Mouse (Mus musculus) lung, postnatal 25 days (tissue): ENCODE measurements around the gene Peli1.

Experiments used
- DNase-seq: peaks from one replicate; pipeline ENCODE4 v3.0.0; 2022; ENCODE audit warnings: low spot score

Gene Peli1

GRCm38 (mm10) chr11:21093081-21093815 is 2.2 kb downstream of the Peli1 start:
- DNase-seq = no peak

GRCm38 (mm10) chr11:21096590-21096989 is 5.5 kb downstream of the Peli1 start:
- DNase-seq = no peak

DNA sequence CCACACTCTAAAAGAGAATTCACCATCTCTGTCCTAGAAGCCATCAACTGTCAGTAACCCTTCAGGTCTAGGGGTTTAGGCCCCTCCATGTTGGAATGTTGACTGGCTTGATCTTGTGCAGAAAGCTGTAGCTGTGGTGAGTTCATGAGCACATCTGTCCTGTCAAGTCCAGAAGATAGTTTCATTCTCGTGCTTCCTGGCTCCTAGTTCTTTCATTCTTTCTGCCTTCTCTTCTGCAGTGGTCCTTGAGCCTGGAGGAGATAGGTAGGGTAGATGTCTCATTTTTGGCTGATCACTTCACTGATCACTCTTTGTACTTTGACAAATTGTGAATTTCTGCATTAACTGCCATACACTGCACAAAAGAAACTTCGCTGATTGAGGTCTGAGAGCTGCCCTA is 7.4 kb downstream of the Peli1 start:
- DNase-seq = no peak

DNA sequence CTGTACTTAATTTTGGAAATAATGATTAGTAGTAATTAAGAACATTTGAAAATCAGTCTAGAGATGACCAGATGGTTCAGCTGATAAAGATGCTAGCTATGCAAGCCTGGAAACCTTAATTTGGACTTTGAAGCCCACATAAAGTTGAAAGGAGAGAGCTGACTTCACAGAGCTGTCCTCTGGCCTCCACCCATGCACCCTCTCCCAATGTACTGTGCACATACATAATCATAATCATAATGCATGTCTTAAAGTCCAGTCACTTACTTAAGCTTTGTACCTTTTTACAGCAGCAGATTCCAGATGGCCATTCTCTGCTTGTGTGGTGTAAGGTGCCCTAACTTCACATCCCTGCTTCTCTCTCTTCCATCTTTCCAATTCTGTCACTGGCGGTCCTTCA is 9.6 kb downstream of the Peli1 start:
- no peak for DNase-seq

DNA sequence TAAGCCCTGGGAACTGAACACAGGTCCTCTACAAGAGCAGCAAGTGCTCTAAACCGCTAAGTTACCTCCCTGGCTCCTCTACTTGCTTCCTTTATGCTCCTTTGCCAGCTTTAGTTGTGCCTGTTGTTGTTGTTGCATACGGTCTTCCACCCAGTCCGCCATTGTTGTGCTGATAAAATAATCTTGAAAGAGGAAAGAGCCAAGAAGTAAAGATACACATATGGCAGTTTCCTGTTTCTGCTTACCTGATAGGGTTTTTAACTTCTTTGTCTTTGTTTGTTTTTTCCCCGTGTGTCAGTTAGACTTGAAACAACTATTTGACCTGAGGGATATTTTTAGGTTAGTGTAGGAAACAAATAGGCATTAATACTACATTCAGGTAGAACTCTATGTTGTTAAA is 10.2 kb downstream of the Peli1 start:
- no peak for DNase-seq

DNA sequence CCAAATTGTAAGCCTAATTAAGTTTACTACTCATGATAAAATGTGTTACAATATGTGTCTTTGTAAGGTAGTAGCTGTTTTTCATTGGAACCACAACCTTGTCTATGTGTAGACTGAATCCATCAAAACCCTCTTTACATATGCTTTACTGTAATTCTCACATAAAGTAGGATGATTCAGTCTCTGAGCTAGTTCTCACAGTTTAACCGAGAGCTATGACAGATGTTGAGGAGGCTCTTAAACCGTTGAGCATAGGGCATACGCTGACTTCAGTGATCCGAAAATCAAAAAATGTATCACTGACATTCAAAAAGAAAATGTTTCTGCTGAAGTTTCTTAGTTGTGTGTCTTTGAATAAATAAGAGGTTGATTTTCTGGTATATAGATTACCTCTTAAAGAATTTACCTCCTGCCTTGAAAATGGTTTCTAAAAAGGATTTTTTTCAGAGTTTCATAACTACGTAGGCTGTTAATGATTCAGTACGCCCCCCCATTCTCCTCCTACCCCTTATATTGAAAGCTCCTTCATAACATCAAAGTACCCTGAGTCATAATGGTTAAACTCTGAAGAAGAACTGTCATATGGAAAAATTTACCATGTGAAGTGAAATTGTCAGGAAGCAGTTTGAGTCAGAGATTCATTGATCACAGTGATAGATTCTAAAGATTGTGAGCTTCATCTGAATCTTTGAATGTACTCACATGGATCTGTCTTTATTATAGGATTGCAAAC is 11.3 kb downstream of the Peli1 start:
- DNase-seq = no peak

DNA sequence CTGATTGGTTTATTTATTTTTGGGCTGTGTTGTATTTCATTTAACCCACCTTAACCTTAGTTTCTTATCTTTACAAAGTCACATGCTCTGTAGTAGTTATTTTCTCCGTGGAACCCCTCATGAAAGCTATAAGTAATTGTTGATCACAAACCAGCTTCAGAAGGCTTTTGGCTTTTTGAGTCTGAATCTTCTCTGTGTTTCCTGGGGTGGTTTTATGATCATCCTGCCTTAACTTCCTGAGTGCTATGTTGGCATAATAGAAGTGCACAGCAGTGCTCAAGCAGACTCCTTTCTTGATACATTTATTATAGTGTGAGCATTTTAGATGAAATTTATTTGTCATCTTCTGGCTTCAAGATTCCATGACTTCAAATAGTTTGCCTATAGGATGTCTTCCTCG is 12.1 kb downstream of the Peli1 start:
- no peak for DNase-seq

- no peak for DNase-seq
Measured at GRCm38 (mm10) chr11:21105393-21105792, 14.3 kb downstream of the Peli1 start.

DNA sequence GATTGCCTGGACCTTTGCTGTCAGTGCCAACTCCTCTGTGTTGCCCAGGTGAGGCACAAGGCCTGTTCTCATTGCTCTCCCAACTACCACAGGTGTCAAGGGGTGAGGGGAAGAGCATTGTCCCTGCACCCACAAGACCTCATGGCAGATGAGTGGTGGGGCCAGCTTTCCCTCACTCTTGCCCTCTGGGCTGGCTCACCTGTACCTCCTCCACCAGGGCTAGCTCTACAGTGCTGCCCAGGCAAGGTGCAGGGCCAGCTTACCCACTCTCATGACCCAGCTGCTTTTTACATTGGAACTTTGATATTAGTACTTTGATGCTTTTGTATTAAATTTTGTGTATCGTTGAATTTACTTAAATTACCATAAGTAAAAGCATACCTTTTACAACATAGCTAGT is 16.0 kb downstream of the Peli1 start:
- DNase-seq = no peak

DNA sequence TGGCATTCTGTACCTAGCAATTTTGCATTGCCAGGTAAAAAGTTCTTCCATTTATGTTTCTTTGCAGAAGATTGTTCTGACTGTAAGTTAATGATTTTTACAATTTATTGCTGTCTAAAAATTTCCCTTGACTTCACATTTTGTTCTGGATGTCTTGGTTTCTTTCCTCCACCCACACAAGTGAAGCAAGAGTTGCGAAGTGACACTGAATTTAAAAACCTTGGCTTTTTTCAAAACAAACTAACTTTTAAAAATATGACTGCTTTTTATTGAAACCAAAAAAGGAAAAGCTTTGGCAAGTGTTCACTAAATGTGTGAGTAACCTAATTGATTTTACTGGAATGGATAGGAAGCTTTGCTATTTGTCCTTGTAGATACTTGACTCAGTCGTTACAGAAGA is 18.2 kb downstream of the Peli1 start:
- DNase-seq = no peak

DNA sequence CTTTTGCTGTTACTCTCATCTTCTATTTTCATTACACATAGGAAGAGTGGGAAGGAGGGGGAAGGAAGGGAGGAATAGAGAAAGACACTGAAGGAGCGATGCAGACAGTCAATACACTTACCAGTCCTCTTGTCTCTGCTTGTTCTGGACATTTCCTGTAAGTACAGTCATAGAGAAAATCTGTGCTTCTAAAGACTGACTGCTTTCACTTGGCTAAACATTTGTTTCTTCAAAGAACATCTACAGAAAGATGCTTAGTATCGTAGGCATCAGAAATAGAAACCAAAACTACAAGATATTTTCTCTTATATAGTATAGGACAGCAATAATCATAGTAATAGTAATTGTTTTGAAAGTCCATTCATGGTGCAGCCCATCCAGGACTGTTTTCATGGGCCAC is 23.4 kb downstream of the Peli1 start:
- DNase-seq = no peak

DNA sequence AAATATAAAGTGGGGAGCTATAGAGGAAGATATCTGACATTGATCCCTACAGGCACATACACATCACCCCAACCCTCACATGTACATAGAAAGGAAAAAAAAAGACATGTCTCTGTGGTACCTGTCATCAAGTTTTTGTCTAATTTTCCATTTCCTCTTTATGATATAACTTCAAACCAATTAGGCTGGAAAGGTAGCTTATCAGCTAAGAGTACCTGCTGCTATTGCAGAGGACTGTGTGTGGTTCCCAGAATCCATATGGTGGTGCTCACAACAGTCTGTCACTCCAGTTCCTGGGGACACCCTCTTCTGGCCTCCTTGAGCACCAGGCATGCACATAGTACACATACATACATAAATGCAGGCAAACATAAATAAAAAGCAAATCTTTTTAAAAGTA is 24.7 kb downstream of the Peli1 start:
- no peak for DNase-seq

GRCm38 (mm10) chr11:21116623-21117295 is 25.7 kb downstream of the Peli1 start:
- no peak for DNase-seq

GRCm38 (mm10) chr11:21121737-21122136 is 30.6 kb downstream of the Peli1 start:
- no peak for DNase-seq

DNA sequence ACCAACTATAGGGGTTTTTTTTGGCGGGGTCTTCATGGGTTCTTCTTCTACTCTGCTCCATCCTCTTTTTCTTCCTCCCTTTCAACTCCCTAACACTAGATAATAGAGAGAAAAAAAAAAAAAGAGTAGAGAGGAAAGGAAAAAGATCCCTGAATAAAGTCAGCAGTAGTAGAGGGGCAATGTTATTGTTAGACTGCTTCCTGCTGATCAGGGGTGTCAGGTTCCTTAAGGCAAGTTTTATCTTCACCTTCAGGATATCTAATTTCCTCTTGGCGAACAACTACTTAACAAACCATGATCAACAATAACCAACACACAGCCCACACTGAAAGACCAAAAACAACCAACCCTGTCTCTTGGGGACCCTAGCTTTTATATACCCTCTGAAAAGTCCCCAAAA is 31.3 kb downstream of the Peli1 start:
- no peak for DNase-seq

- peak; percentile 39 for DNase-seq
Measured at GRCm38 (mm10) chr11:21131692-21132091, 40.6 kb downstream of the Peli1 start.

DNA sequence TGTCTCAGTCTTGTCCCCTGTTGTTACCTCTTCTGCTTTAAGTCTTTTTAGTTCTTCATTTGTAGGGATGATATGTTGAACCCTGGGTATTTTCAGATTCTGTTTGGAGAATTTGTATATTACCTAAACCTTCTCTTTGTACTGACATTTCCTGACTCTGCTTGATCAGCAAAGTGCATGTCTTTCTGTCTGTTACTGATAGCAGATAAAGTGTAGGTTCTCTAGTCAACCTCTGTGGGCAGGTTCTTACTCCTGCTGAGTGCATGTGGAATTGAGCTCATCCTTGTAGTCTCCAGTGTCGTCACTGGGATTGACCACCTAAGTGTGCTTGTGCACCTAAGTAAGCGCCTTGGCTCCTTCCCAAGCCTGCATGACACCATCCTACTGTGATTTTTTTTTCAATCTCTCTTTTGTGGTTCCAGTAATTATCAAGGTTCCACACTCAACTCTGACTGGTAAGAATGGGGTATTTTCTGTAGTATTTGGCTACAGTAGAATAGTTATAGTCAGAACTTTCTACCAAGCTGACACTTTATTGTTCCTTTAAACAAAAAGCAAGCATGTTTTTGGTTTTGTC is 43.9 kb downstream of the Peli1 start:
- no peak for DNase-seq

- no peak for DNase-seq
Measured at GRCm38 (mm10) chr11:21139453-21139852, 48.4 kb downstream of the Peli1 start.

DNA sequence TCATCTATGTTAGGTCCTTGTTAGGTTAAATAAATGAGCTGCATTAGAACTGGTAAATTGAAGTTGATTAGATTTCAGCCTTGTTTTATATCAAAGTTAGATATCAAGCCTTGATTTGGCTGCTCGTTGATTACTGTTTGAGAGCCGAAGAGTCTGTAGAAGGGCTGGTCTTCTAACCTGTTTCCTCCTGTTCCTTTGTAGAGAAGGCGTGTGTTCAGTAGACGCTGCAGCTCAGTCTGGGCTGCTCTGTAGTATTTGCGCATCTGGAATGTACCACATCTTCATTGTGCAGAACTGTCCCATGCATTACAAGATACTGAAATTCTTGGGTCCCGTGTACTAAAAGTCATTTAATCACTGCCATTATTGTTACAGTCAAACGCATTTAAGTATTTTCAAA is 50.2 kb downstream of the Peli1 start:
- DNase-seq = no peak

DNA sequence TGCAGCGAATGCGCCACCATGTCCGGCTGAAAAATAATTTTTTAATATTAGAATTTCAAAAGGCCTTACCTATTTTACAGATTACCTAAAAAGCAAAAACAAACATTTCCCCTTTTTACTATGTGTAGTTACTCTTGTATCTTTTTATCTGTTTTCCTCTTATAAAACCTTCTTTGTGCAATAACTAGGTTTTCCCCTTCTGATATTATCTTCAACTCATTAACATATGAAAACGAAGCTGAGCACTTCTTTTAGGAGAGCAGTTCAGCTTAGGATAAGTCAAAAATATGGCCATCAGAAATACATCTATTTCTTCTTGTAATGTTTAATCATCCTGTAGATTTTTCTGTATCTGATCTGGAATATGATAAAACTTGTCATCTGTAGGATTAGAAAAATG is 50.7 kb downstream of the Peli1 start:
- no peak for DNase-seq

GRCm38 (mm10) chr11:21149476-21149875 is 58.4 kb downstream of the Peli1 start:
- DNase-seq = no peak

- DNase-seq = no peak
Measured at GRCm38 (mm10) chr11:21150316-21150715, 59.2 kb downstream of the Peli1 start.

- DNase-seq = no peak
Measured at GRCm38 (mm10) chr11:21151672-21152071, 60.6 kb downstream of the Peli1 start.
